ENCODE assay signal across 8 mouse cellular contexts in the genomic region with DNA sequence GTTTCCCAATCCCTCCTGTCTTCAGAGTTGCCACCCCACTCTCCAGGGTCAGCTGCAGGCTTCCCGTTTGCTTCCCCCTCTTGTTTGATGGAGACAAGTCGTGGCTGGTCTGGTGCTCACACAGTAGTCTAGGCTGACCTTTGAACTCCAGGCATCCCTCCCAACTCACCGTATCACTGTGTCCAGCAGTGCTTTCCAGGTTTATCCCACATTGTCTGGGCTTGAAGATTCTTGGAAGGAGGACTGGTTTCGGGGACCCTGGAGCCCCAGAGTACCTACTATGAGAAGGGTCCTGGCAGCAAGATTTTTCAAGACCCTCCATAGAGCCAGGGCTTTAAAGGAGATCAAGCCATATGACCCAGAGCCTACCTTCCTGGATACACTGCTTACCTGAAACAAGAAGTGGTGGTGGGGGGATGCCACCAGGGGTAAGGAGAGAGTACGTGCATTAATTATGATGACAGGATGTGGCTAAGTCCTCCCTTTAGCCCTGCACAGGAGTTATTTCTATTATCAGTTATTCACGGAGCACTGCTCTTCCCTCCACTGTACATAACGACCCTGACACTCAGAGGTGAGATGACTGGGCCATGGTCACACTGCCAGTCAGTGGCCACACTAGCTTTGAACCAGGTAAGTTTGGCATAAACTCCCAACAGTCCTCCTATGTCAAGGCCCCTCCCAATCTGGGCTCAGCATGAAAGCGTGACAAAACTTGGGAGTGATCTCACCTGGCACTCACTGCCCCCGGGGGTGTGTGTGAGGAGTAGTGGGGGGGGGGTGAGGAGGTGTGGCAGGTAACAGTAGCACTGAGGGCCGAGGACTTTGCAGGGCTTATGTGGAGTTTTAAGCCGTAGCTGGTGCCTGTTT. TPM values are rescaled to one million over a fixed set of nuclear protein-coding genes. Genes with fewer than 3 reads are reported as not detected.
DNase-seq lines count a peak whose midpoint lies in the region; ATAC-seq and TF ChIP-seq lines count a peak whose summit lies in the region.

No protein-coding gene starts in this region.

- intact Hi-C loops in left cerebral cortex, adult 2 months (cut with DNase I): no loop called here

- 38% methylated on average over 11 of the region's 11 CpGs for WGBS in heart, embryonic 16.5 days
- 67% methylated on average over 11 of the region's 11 CpGs for WGBS in midbrain, embryonic 13.5 days
- 34% methylated on average over 11 of the region's 11 CpGs for WGBS in lung, adult 2 months

- no peak for DNase-seq in left cerebral cortex, adult 2 months (ENCODE audit: extremely low spot score in 1 of 2, low spot score in 2 of 2)
- DNase-seq in left cerebral cortex, adult 9 months (ENCODE audit: low spot score in 2 of 2): no peak
- DNase-seq in MN1 (ENCODE audit: low spot score): no peak
- DNase-seq in urinary bladder, postnatal 14 days (ENCODE audit: low spot score): no peak
- no peak for DNase-seq in lung, adult 2 months

- TF ChIP-seq CTCF in left cerebral cortex, adult 2 months (IDR thresholded peaks at IDR 0.05): no peak
- TF ChIP-seq CTCF in lung, adult 2 months (IDR thresholded peaks at IDR 0.05; ENCODE audit: insufficient read depth, low read length): no peak

- H3K36me3 ChIP-seq in heart, embryonic 16.5 days (ENCODE audit: control insufficient read depth, insufficient read depth): peaks cover 9% of the 10 kb centered on the region
- peaks cover 19% of the 10 kb centered on the region for H3K36me3 ChIP-seq in midbrain, embryonic 13.5 days

- H3K27me3 ChIP-seq in heart, embryonic 16.5 days (ENCODE audit: control insufficient read depth, insufficient read depth, low read length): no peaks in the 10 kb centered on the region
- H3K27me3 ChIP-seq in midbrain, embryonic 13.5 days: no peaks in the 10 kb centered on the region

- no peak for ATAC-seq in heart, embryonic 16.5 days (replicated peaks; ENCODE audit: extremely low read depth, insufficient read depth, low FRiP score)
- ATAC-seq in midbrain, embryonic 13.5 days: no peak

- H3K9ac ChIP-seq in heart, embryonic 16.5 days (ENCODE audit: low read length): peak overlapping the region; percentile 7; the same call in 1 of the 2 replicates
- peak overlapping the region; percentile 95 for H3K9ac ChIP-seq in midbrain, embryonic 13.5 days (replicated peaks)

- H3K9me3 ChIP-seq in heart, embryonic 16.5 days (replicated peaks; ENCODE audit: control insufficient read depth, low read length): no peaks in the 10 kb centered on the region
- H3K9me3 ChIP-seq in midbrain, embryonic 13.5 days: no peaks in the 10 kb centered on the region

- no peak overlapping the region for H3K4me3 ChIP-seq in left cerebral cortex, adult 2 months
- H3K4me3 ChIP-seq in brown adipose tissue, adult 24 weeks (ENCODE audit: insufficient read depth, low read depth, low read length): no peak overlapping the region
- no peak overlapping the region for H3K4me3 ChIP-seq in heart, embryonic 16.5 days (ENCODE audit: low read length)
- H3K4me3 ChIP-seq in midbrain, embryonic 13.5 days (replicated peaks): peak overlapping the region; percentile 97; the same call in 1 of the 2 replicates
- H3K4me3 ChIP-seq in lung, adult 2 months (replicated peaks; ENCODE audit: extremely low read depth, low read depth, low read length): no peak overlapping the region

- TF ChIP-seq POLR2A in lung, adult 2 months (IDR thresholded peaks at IDR 0.05; ENCODE audit: borderline replicate concordance, extremely low read depth, low read depth, low read length): no peak

- peaks cover 12% of the 10 kb centered on the region; the same call in 1 of the 2 replicates for H3K4me1 ChIP-seq in brown adipose tissue, adult 24 weeks (ENCODE audit: control insufficient read depth, insufficient read depth, insufficient read length, low read length)
- peaks cover 29% of the 10 kb centered on the region for H3K4me1 ChIP-seq in heart, embryonic 16.5 days (ENCODE audit: control insufficient read depth, insufficient read depth, low read length)
- H3K4me1 ChIP-seq in midbrain, embryonic 13.5 days (replicated peaks): peaks cover 23% of the 10 kb centered on the region
- H3K4me1 ChIP-seq in lung, adult 2 months (ENCODE audit: control insufficient read depth, insufficient read depth, low read length): peaks cover 27% of the 10 kb centered on the region

- peak overlapping the region; percentile 98 for H3K27ac ChIP-seq in left cerebral cortex, adult 2 months
- peak overlapping the region; percentile 87 for H3K27ac ChIP-seq in brown adipose tissue, adult 24 weeks (replicated peaks; ENCODE audit: low read depth, low read length)
- H3K27ac ChIP-seq in heart, embryonic 16.5 days (ENCODE audit: low read length): peak overlapping the region; percentile 97
- H3K27ac ChIP-seq in midbrain, embryonic 13.5 days: peak overlapping the region; percentile 99

- no peak overlapping the region; the same call in 1 of the 2 replicates for H3K4me2 ChIP-seq in heart, embryonic 16.5 days (ENCODE audit: low read depth, low read length)
- peak overlapping the region; percentile 100 for H3K4me2 ChIP-seq in midbrain, embryonic 13.5 days (replicated peaks)

RNA-seq across cellular contexts. Expression of gene Cdk9, which starts 1.5 kb away (rescaled TPM):
- 100 to 1,000 TPM; 129 to 134 TPM for total RNA-seq in left cerebral cortex, adult 2 months (2021)
- polyA plus RNA-seq in brown adipose tissue, adult 24 weeks (2012; ENCODE audit: insufficient read depth, insufficient read length, missing spikeins): 27.3 and 27.6 TPM in 2 replicates
- polyA plus RNA-seq in heart, embryonic 16.5 days (2015; fragmentation: Nextera tagmentation; extraction: Ambion mirVana): 57.1 and 59.8 TPM in 2 replicates
- 78.5 and 84.5 TPM in 2 replicates for polyA plus RNA-seq in midbrain, embryonic 13.5 days (2015; fragmentation: Nextera tagmentation; extraction: Ambion mirVana)
- polyA plus RNA-seq in lung, adult 2 months (2012; rRNA removed): 103 and 137 TPM in 2 replicates

RNA-seq across cellular contexts. Expression of gene Sh2d3c, which starts 6.5 kb away (rescaled TPM):
- total RNA-seq in left cerebral cortex, adult 2 months (2021): 10 to 100 TPM; 31.1 to 42.5 TPM
- 4.4 and 6.3 TPM in 2 replicates for polyA plus RNA-seq in brown adipose tissue, adult 24 weeks (2012; ENCODE audit: insufficient read depth, insufficient read length, missing spikeins)
- 32.4 and 33.6 TPM in 2 replicates for polyA plus RNA-seq in heart, embryonic 16.5 days (2015; fragmentation: Nextera tagmentation; extraction: Ambion mirVana)
- 37.8 and 40.7 TPM in 2 replicates for polyA plus RNA-seq in midbrain, embryonic 13.5 days (2015; fragmentation: Nextera tagmentation; extraction: Ambion mirVana)
- 167 and 260 TPM in 2 replicates for polyA plus RNA-seq in lung, adult 2 months (2012; rRNA removed)

RNA-seq across cellular contexts. Expression of gene Fpgs, which starts 10.4 kb away (rescaled TPM):
- total RNA-seq in left cerebral cortex, adult 2 months (2021): 10 to 100 TPM in 1 of 2 experiments, 1 to 10 TPM in 1; 9.4 to 10.5 TPM
- 2.8 and 2.9 TPM in 2 replicates for polyA plus RNA-seq in brown adipose tissue, adult 24 weeks (2012; ENCODE audit: insufficient read depth, insufficient read length, missing spikeins)
- polyA plus RNA-seq in heart, embryonic 16.5 days (2015; fragmentation: Nextera tagmentation; extraction: Ambion mirVana): 16.7 and 16.9 TPM in 2 replicates
- 16.5 and 16.6 TPM in 2 replicates for polyA plus RNA-seq in midbrain, embryonic 13.5 days (2015; fragmentation: Nextera tagmentation; extraction: Ambion mirVana)
- 42.1 and 42.3 TPM in 2 replicates for polyA plus RNA-seq in lung, adult 2 months (2012; rRNA removed)

RNA-seq across cellular contexts. Expression of gene 6330409D20Rik, which starts 26.5 kb away (rescaled TPM):
- total RNA-seq in left cerebral cortex, adult 2 months (2021): 1 to 10 TPM; 1.6 to 2.2 TPM
- polyA plus RNA-seq in brown adipose tissue, adult 24 weeks (2012; ENCODE audit: insufficient read depth, insufficient read length, missing spikeins): not detected in 2 replicates
- polyA plus RNA-seq in heart, embryonic 16.5 days (2015; fragmentation: Nextera tagmentation; extraction: Ambion mirVana): 0.17 and 0.26 TPM in 2 replicates
- polyA plus RNA-seq in midbrain, embryonic 13.5 days (2015; fragmentation: Nextera tagmentation; extraction: Ambion mirVana): 3.9 TPM in 2 replicates
- polyA plus RNA-seq in lung, adult 2 months (2012; rRNA removed): 0.18 and 0.41 TPM in 2 replicates

RNA-seq across cellular contexts. Expression of gene Tor2a, which starts 42.7 kb away (rescaled TPM):
- total RNA-seq in left cerebral cortex, adult 2 months (2021): 10 to 100 TPM; 30.4 to 30.7 TPM
- 16.8 and 17.6 TPM in 2 replicates for polyA plus RNA-seq in brown adipose tissue, adult 24 weeks (2012; ENCODE audit: insufficient read depth, insufficient read length, missing spikeins)
- 38.1 and 38.9 TPM in 2 replicates for polyA plus RNA-seq in heart, embryonic 16.5 days (2015; fragmentation: Nextera tagmentation; extraction: Ambion mirVana)
- 48.0 and 52.6 TPM in 2 replicates for polyA plus RNA-seq in midbrain, embryonic 13.5 days (2015; fragmentation: Nextera tagmentation; extraction: Ambion mirVana)
- 65.3 and 67.8 TPM in 2 replicates for polyA plus RNA-seq in lung, adult 2 months (2012; rRNA removed)
